Mouse (Mus musculus) olfactory bulb, adult 2 months (tissue): ENCODE measurements around the gene Tmem86b.

Experiments
- CTCF ChIP-seq: fragments of 200-500 bp; IDR thresholded peaks from 2 replicates; pipeline ENCODE4 v1.5.1; 2012; ENCODE audit warnings: low read depth, mild to moderate bottlenecking, low read length, moderate library complexity; ENCODE audit not compliant: insufficient read depth
- POLR2A ChIP-seq: fragments of 200-500 bp; IDR thresholded peaks from 2 replicates; pipeline ENCODE4 v1.6.1; 2012; ENCODE audit warnings: mild to moderate bottlenecking, low read depth, low read length, moderate library complexity; ENCODE audit not compliant: insufficient read depth

DNA sequence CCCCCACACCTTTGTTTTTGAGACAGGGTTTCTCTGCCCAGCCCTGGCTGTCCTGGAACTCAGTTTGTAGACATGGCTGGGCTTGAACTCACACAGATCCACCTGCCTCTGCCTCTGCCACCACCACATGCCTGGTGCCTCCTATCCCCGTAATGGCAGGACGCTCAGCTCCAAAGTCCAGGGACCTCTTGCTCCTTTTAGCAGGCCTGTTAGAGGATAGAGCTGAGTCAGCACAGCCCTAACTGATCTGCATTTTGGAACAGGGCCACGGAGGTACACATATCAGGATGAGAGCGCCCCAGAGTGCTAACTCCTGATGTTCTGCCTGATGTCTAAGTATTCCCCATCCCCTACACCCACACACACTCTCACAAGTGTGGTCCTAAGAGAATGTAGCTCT, at the start of gene Tmem86b:
- TF ChIP-seq CTCF (no peak), POLR2A (no peak)
